Mouse (Mus musculus): Measurements from ENCODE around the gene Bves. TPM values are rescaled to one million over a fixed set of nuclear protein-coding genes. Genes with fewer than 3 reads are reported as not detected.
"Not testable (repeated sequence)": the region's sequence is repeated elsewhere in the genome, so short reads cannot be mapped to it uniquely, and the experiment has no call there.

The Bves gene
- total RNA-seq, 2 experiments from 2014 or later: 1.2 to 1.8 TPM

GRCm38 (mm10) chr10:45345217-45345616 lies 9.6 kb downstream of the Bves start:
- no peak for DNase-seq (ENCODE audit: low spot score in 2 of 2)

- DNase-seq (ENCODE audit: low spot score in 2 of 2): not testable (repeated sequence)
Measured at GRCm38 (mm10) chr10:45348143-45348542, 12.6 kb downstream of the Bves start.

GRCm38 (mm10) chr10:45356091-45356490 lies 20.5 kb downstream of the Bves start:
- no peak for DNase-seq (ENCODE audit: low spot score in 2 of 2)

GRCm38 (mm10) chr10:45363396-45363795 lies 27.8 kb downstream of the Bves start:
- no peak for DNase-seq (ENCODE audit: low spot score in 2 of 2)

- no peak for DNase-seq (ENCODE audit: low spot score in 2 of 2)
Measured at GRCm38 (mm10) chr10:45366987-45367705, 31.6 kb downstream of the Bves start.

GRCm38 (mm10) chr10:45369639-45370038 lies 34.1 kb downstream of the Bves start:
- no peak for DNase-seq (ENCODE audit: low spot score in 2 of 2)

GRCm38 (mm10) chr10:45370545-45370944 lies 35.0 kb downstream of the Bves start:
- DNase-seq (ENCODE audit: low spot score in 2 of 2): no peak

GRCm38 (mm10) chr10:45372994-45373692 lies 37.6 kb downstream of the Bves start:
- peak; percentile 13 to 21 for DNase-seq (ENCODE audit: low spot score in 2 of 2)

GRCm38 (mm10) chr10:45378269-45378668 lies 42.7 kb downstream of the Bves start:
- no peak for DNase-seq (ENCODE audit: low spot score in 2 of 2)

GRCm38 (mm10) chr10:45381937-45382636 lies 46.5 kb downstream of the Bves start:
- no peak for DNase-seq (ENCODE audit: low spot score in 2 of 2)

- no peak for DNase-seq (ENCODE audit: low spot score in 2 of 2)
Measured at GRCm38 (mm10) chr10:45382637-45382958, 47.0 kb downstream of the Bves start.

- no peak for DNase-seq (ENCODE audit: low spot score in 2 of 2)
Measured at GRCm38 (mm10) chr10:45398211-45398610, 62.6 kb downstream of the Bves start.

GRCm38 (mm10) chr10:45399702-45400243 lies 64.2 kb downstream of the Bves start:
- DNase-seq (ENCODE audit: low spot score in 2 of 2): no peak

- no peak for DNase-seq (ENCODE audit: low spot score in 2 of 2)
Measured at GRCm38 (mm10) chr10:45410624-45411341, 75.2 kb downstream of the Bves start.

- DNase-seq (ENCODE audit: low spot score in 2 of 2): no peak
Measured at GRCm38 (mm10) chr10:45411741-45412140, 76.2 kb downstream of the Bves start.

GRCm38 (mm10) chr10:45412144-45412543 lies 76.6 kb downstream of the Bves start:
- no peak for DNase-seq (ENCODE audit: low spot score in 2 of 2)

Other genes starting within 250 kb of the Bves start
- gene Popdc3, start 157.7 kb upstream of the Bves start, total RNA-seq (2021): 1 to 10 TPM; 1.7 to 2.3 TPM
- gene Lin28b, start 150.6 kb downstream of the Bves start, total RNA-seq (2021): under 1 TPM; 0.42 to 0.73 TPM
- gene Hace1, start 242.1 kb downstream of the Bves start, total RNA-seq (2021): 10 to 100 TPM; 15.0 to 16.2 TPM

Data from adrenal gland, postnatal 4 days (tissue).